Mouse (Mus musculus) heart, postnatal 0 days (tissue): ENCODE data around the gene Grik4.

Source experiments
- CTCF ChIP-seq: IDR thresholded peaks from 2 replicates; pipeline ENCODE4 v1.5.1; 2016; ENCODE audit warnings: antibody characterized with exemption, control low read depth, low read depth
- EP300 ChIP-seq: IDR thresholded peaks from 2 replicates; pipeline ENCODE4 v1.6.1; 2016; ENCODE audit warnings: antibody characterized with exemption, low read depth

- TF ChIP-seq CTCF (no peak), EP300 (no peak)
Observed at GRCm38 (mm10) chr9:42863360-42863759, 80.9 kb downstream of the Grik4 start.
